Mouse (Mus musculus) MEL (cell line): Measurements from ENCODE around the gene Reln. TPM values are rescaled to one million over a fixed set of nuclear protein-coding genes. Genes with fewer than 3 reads are reported as not detected.

Experiments used
- DNase-seq: peaks from one replicate; pipeline ENCODE4 v3.0.0; 2011; ENCODE audit warnings: low read depth, low spot score
- H3K27ac ChIP-seq: 2 replicates; pipeline ENCODE4 v1.5.1; 2012; ENCODE audit warnings: low read depth, mild to moderate bottlenecking, control low read depth, low read length, moderate library complexity; ENCODE audit not compliant: control insufficient read depth
- H3K27me3 ChIP-seq, 2 experiments: fragments of 150-350 bp in 1 of 2; sonication (generic) in 1 of 2; 2 replicates each; pipeline ENCODE4 v1.6.1; 2012; ENCODE audit warnings: low read length in 2 of 2, mild to moderate bottlenecking in 2 of 2, improper control_type of control experiment in 1 of 2, moderate library complexity in 1 of 2; ENCODE audit not compliant: insufficient read depth in 2 of 2, control insufficient read depth in 1 of 2
- H3K36me3 ChIP-seq, 2 experiments: 2 replicates each; pipeline ENCODE4 v1.6.1; 2012 to 2014; ENCODE audit warnings: low read length in 2 of 2, improper control_type of control experiment in 1 of 2, inconsistent platforms in 1 of 2, mild to moderate bottlenecking in 1 of 2; ENCODE audit not compliant: insufficient read depth in 2 of 2, control insufficient read depth in 1 of 2
- H3K4me1 ChIP-seq, 2 experiments: fragments of 150-350 bp in 1 of 2; sonication (generic) in 1 of 2; 2 replicates each; pipeline ENCODE4 v1.6.1; 2012; ENCODE audit warnings: low read length in 2 of 2, improper control_type of control experiment in 1 of 2, mild to moderate bottlenecking in 1 of 2; ENCODE audit not compliant: insufficient read depth in 2 of 2, control insufficient read depth in 1 of 2
- H3K4me3 ChIP-seq, 2 experiments: fragments of 150-350 bp in 1 of 2; sonication (generic) in 1 of 2; 2 replicates each; pipeline ENCODE4 v1.5.1; 2012; ENCODE audit warnings: low read depth in 2 of 2, low read length in 2 of 2, mild to moderate bottlenecking in 2 of 2, moderate library complexity in 2 of 2, control low read depth in 1 of 2, improper control_type of control experiment in 1 of 2; ENCODE audit not compliant: control insufficient read depth in 1 of 2, insufficient read depth in 1 of 2
- H3K79me2 ChIP-seq: 2 replicates; pipeline ENCODE4 v1.6.1; 2012; ENCODE audit warnings: mild to moderate bottlenecking, low read length, moderate library complexity; ENCODE audit not compliant: control insufficient read depth, poor library complexity, insufficient read depth
- H3K9ac ChIP-seq: 2 replicates; pipeline ENCODE4 v1.6.1; 2012; ENCODE audit warnings: low read depth, mild to moderate bottlenecking, control low read depth, low read length, moderate library complexity; ENCODE audit not compliant: control insufficient read depth, poor library complexity, severe bottlenecking
- H3K9me3 ChIP-seq: fragments of 150-350 bp; sonication (generic); replicated peaks from 2 replicates; pipeline ENCODE4 v1.6.1; 2012; ENCODE audit warnings: mild to moderate bottlenecking, low read length, improper control_type of control experiment, moderate library complexity; ENCODE audit not compliant: insufficient read depth
- CHD1 ChIP-seq: IDR thresholded peaks from 2 replicates; pipeline ENCODE4 v1.6.1; 2012; ENCODE audit warnings: low read depth, mild to moderate bottlenecking, inconsistent platforms, low read length, improper control_type of control experiment
- CHD2 ChIP-seq: IDR thresholded peaks from 2 replicates; pipeline ENCODE4 v1.6.1; 2011; ENCODE audit warnings: low read length, improper control_type of control experiment
- CTCF ChIP-seq, 3 experiments: IDR thresholded peaks in 2 of 3; conservative IDR thresholded peaks in 1 of 3; 2 replicates each; pipeline ENCODE4 v1.5.1; 2011 to 2012; ENCODE audit warnings: low read length in 3 of 3, low read depth in 2 of 3, mild to moderate bottlenecking in 2 of 3, improper control_type of control experiment in 1 of 3, inconsistent platforms in 1 of 3, mixed read lengths in 1 of 3, moderate library complexity in 1 of 3; ENCODE audit not compliant: control insufficient read depth in 1 of 3, insufficient read depth in 1 of 3, poor library complexity in 1 of 3, severe bottlenecking in 1 of 3
- E2F4 ChIP-seq: IDR thresholded peaks from 2 replicates; pipeline ENCODE4 v1.6.1; 2011; ENCODE audit warnings: low read depth, low read length, improper control_type of control experiment, borderline replicate concordance
- ELF1 ChIP-seq: IDR thresholded peaks from 2 replicates; pipeline ENCODE4 v1.6.1; 2014; ENCODE audit warnings: low read depth, mild to moderate bottlenecking, inconsistent platforms, low read length, improper control_type of control experiment, moderate library complexity
- EP300 ChIP-seq, 2 experiments: IDR thresholded peaks; 2 replicates each; pipeline ENCODE4 v1.6.1; 2011; ENCODE audit warnings: improper control_type of control experiment in 2 of 2, low read length in 2 of 2, low read depth in 1 of 2, mild to moderate bottlenecking in 1 of 2
- GABPA ChIP-seq: IDR thresholded peaks from 2 replicates; pipeline ENCODE4 v1.6.1; 2012; ENCODE audit warnings: low read depth, mild to moderate bottlenecking, inconsistent platforms, low read length, improper control_type of control experiment, moderate library complexity
- GATA1 ChIP-seq: IDR thresholded peaks from 2 replicates; pipeline ENCODE4 v1.6.1; 2011; ENCODE audit warnings: low read depth, low read length, improper control_type of control experiment
- HCFC1 ChIP-seq: IDR thresholded peaks from 2 replicates; pipeline ENCODE4 v1.6.1; 2012; ENCODE audit warnings: low read depth, mild to moderate bottlenecking, inconsistent platforms, low read length, improper control_type of control experiment, moderate library complexity
- JUND ChIP-seq: IDR thresholded peaks from 2 replicates; pipeline ENCODE4 v1.6.1; 2011; ENCODE audit warnings: low read depth, mild to moderate bottlenecking, improper control_type of control experiment, low read length
- NELFE ChIP-seq: IDR thresholded peaks from 2 replicates; pipeline ENCODE4 v1.6.1; 2011; ENCODE audit warnings: low read depth, low read length, improper control_type of control experiment
- NRF1 ChIP-seq: IDR thresholded peaks from 2 replicates; pipeline ENCODE4 v1.6.1; 2014; ENCODE audit warnings: low read depth, mild to moderate bottlenecking, inconsistent platforms, low read length, improper control_type of control experiment, moderate library complexity; ENCODE audit not compliant: poor library complexity, insufficient read depth, severe bottlenecking
- POLR2A ChIP-seq, 2 experiments: IDR thresholded peaks; 2 replicates each; pipeline ENCODE4 v1.6.1; 2011 to 2012; ENCODE audit warnings: low read length in 2 of 2, mild to moderate bottlenecking in 2 of 2, control low read depth in 1 of 2, improper control_type of control experiment in 1 of 2, low read depth in 1 of 2, moderate library complexity in 1 of 2; ENCODE audit not compliant: control insufficient read depth in 1 of 2, insufficient read depth in 1 of 2, poor library complexity in 1 of 2
- POLR2AphosphoS2 ChIP-seq: IDR thresholded peaks from 2 replicates; pipeline ENCODE4 v1.6.1; 2011; ENCODE audit warnings: low read length, improper control_type of control experiment
- POLR2AphosphoS5 ChIP-seq: IDR thresholded peaks from 2 replicates; pipeline ENCODE4 v1.6.1; 2012; ENCODE audit warnings: low read depth, borderline replicate concordance, mild to moderate bottlenecking, inconsistent platforms, low read length, moderate library complexity, mixed read lengths
- RAD21 ChIP-seq: IDR thresholded peaks from 2 replicates; pipeline ENCODE4 v1.6.1; 2011; ENCODE audit warnings: mild to moderate bottlenecking, low read depth, low read length, improper control_type of control experiment
- SMC3 ChIP-seq: IDR thresholded peaks from 2 replicates; pipeline ENCODE4 v1.6.1; 2011; ENCODE audit warnings: low read depth, low read length, improper control_type of control experiment
- TAL1 ChIP-seq: IDR thresholded peaks from 2 replicates; pipeline ENCODE4 v1.6.1; 2012; ENCODE audit warnings: mild to moderate bottlenecking, inconsistent platforms, low read length, moderate library complexity, mixed read lengths
- TCF12 ChIP-seq: IDR thresholded peaks from 2 replicates; pipeline ENCODE4 v1.6.1; 2014; ENCODE audit warnings: low read depth, mild to moderate bottlenecking, inconsistent platforms, low read length, improper control_type of control experiment, moderate library complexity
- UBTF ChIP-seq: IDR thresholded peaks from 2 replicates; pipeline ENCODE4 v1.6.1; 2012; ENCODE audit warnings: low read depth, mild to moderate bottlenecking, inconsistent platforms, low read length, improper control_type of control experiment, moderate library complexity, borderline replicate concordance; ENCODE audit not compliant: insufficient read depth
- USF2 ChIP-seq, 2 experiments: IDR thresholded peaks; 2 replicates each; pipeline ENCODE4 v1.6.1; 2011 to 2012; ENCODE audit warnings: improper control_type of control experiment in 2 of 2, low read length in 2 of 2, borderline replicate concordance in 1 of 2, inconsistent platforms in 1 of 2, low read depth in 1 of 2, mild to moderate bottlenecking in 1 of 2; ENCODE audit not compliant: insufficient read depth in 1 of 2
- ZC3H11A ChIP-seq: IDR thresholded peaks from 2 replicates; pipeline ENCODE4 v1.6.1; 2012; ENCODE audit warnings: low read depth, mild to moderate bottlenecking, inconsistent platforms, low read length, improper control_type of control experiment
- ZNF384 ChIP-seq: IDR thresholded peaks from 2 replicates; pipeline ENCODE4 v1.6.1; 2012; ENCODE audit warnings: low read depth, mild to moderate bottlenecking, inconsistent platforms, low read length, improper control_type of control experiment
- polyA plus RNA-seq, 2 experiments: library from polyadenylated mRNA; stranded (reverse) in 1 of 2; unstranded in 1 of 2; fragments of >175 nt in 1 of 2; fragments of >200 nt in 1 of 2; gene quantifications; 2 replicates each; pipeline versions ENCODE4 v1.2.1 to v1.2.4; 2012; ENCODE audit warnings: low replicate concordance in 2 of 2, low read depth in 1 of 2; ENCODE audit not compliant: insufficient read length in 2 of 2, insufficient read depth in 1 of 2, missing spikeins in 1 of 2
- total RNA-seq: library from RNA; depleted of rRNA; stranded (reverse); fragments of 300-350 nt; gene quantifications from 2 replicates; pipeline ENCODE4 v1.2.3, GENCODE M21; 2012

The Reln gene
- total and polyA plus RNA-seq, 3 experiments = not detected

- no peak overlapping the region for H3K27ac ChIP-seq
- no peak for TF ChIP-seq E2F4
- TF ChIP-seq HCFC1 = no peak
- TF ChIP-seq JUND = no peak
- no peak for TF ChIP-seq CHD1
- no peak for TF ChIP-seq POLR2AphosphoS5
- no peak for TF ChIP-seq SMC3
- no peak for TF ChIP-seq TAL1
- TF ChIP-seq NRF1 = no peak
- TF ChIP-seq GATA1 = no peak
- no peak for TF ChIP-seq POLR2AphosphoS2
- no peak for TF ChIP-seq RAD21
- no peak for TF ChIP-seq ELF1
- TF ChIP-seq USF2 (IDR thresholded peaks at IDR 0.05; ENCODE audit: borderline replicate concordance in 1 of 2, insufficient read depth in 1 of 2, low read depth in 1 of 2, low read length in 2 of 2) = no peak
- TF ChIP-seq NELFE = no peak
- no peak for TF ChIP-seq GABPA
- no peak for TF ChIP-seq CTCF (IDR thresholded peaks at IDR 0.05 in 2 of 3, conservative IDR thresholded peaks at IDR 0.05 in 1 of 3; ENCODE audit: control insufficient read depth in 1 of 3, insufficient read depth in 1 of 3, low read depth in 2 of 3, low read length in 3 of 3, poor library complexity in 1 of 3, severe bottlenecking in 1 of 3)
- TF ChIP-seq ZNF384 = no peak
- TF ChIP-seq UBTF = no peak
- no peak for TF ChIP-seq EP300 (IDR thresholded peaks at IDR 0.05; ENCODE audit: low read depth in 1 of 2, low read length in 2 of 2)
- peaks cover 0 to 1% of the 10 kb centered on the region in 2 experiments; a peak in 2 of 4 replicates for H3K27me3 ChIP-seq
- H3K9ac ChIP-seq = no peak overlapping the region
- H3K79me2 ChIP-seq = no peaks in the 10 kb centered on the region
- no peak for DNase-seq
- H3K4me3 ChIP-seq = no peak overlapping the region
- no peaks in the 10 kb centered on the region for H3K9me3 ChIP-seq
- H3K4me1 ChIP-seq = no peaks in the 10 kb centered on the region
- H3K36me3 ChIP-seq = no peaks in the 10 kb centered on the region
Observed at GRCm38 (mm10) chr5:22328431-22329359, 15.8 kb downstream of the Reln start.

DNA sequence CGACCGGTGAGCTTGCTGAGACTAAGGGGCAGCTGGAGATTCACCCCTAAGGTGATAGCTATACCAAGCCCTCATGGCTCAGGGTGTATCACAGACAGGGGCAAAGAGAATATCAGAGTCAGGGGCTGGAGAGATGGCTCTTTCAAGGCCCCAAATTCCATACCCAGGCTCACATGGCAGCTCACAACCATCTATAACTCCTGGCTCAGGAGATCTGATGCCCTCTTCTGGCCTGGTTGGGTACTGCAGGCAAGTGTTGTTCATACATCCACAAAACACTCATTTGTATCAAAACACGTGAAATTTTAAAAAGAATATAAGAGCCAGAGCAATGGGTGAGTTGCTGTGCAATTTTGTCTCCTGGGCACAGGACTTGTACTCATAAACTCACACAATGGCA lies 17.3 kb downstream of the Reln start:
- no peak overlapping the region for H3K9ac ChIP-seq
- no peak overlapping the region for H3K27ac ChIP-seq
- no peak overlapping the region for H3K4me3 ChIP-seq
- TF ChIP-seq HCFC1 (no peak), CTCF (IDR thresholded peaks at IDR 0.05 in 2 of 3, conservative IDR thresholded peaks at IDR 0.05 in 1 of 3; ENCODE audit: control insufficient read depth in 1 of 3, insufficient read depth in 1 of 3, low read depth in 2 of 3, low read length in 3 of 3, poor library complexity in 1 of 3, severe bottlenecking in 1 of 3) (peak; percentile 63 to 82 (median 73)), CHD2 (no peak), POLR2A (IDR thresholded peaks at IDR 0.05; ENCODE audit: control insufficient read depth in 1 of 2, insufficient read depth in 1 of 2, low read depth in 1 of 2, low read length in 2 of 2, poor library complexity in 1 of 2) (no peak), ZNF384 (no peak), SMC3 (peak; percentile 69), ZC3H11A (peak; percentile 34; the same call in 1 of the 2 replicates), TCF12 (no peak), JUND (no peak), NRF1 (no peak), RAD21 (peak; percentile 37)
- H3K27me3 ChIP-seq = no peaks in the 10 kb centered on the region; a peak in 2 of 4 replicates
- no peaks in the 10 kb centered on the region for H3K79me2 ChIP-seq
- peak; percentile 54 for DNase-seq
- no peaks in the 10 kb centered on the region for H3K9me3 ChIP-seq
- no peaks in the 10 kb centered on the region for H3K4me1 ChIP-seq
- H3K36me3 ChIP-seq = no peaks in the 10 kb centered on the region
